Mouse (Mus musculus): ENCODE measurements around the gene Hist1h2bc. TPM values are rescaled to one million over a fixed set of nuclear protein-coding genes. Genes with fewer than 3 reads are reported as not detected.

Gene Hist1h2bc
- polyA plus RNA-seq, 1 experiment from 2014 or later = 28.7 TPM

DNA sequence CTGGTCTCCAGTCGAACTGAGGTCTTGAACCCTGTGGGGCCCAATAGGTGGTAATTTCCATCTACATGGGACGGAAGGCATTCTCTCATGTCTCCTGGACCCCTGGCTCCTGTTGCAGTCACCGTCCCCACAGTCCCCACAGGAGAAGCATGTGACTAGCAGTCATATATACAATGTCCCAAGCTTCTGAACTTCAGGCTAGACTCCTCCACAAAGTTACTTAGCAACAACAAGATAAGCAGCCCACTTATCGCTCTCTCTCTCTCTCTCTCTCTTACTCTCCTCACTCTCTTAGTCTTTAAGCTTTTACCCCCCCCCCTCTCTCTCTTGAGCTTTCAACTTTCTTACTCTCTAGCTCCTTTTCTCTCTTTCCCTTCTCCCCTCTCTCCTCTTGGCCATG, 40.2 kb downstream of the Hist1h2bc start:
- Histone ChIP-seq H3K4me3 (no peak overlapping the region), H3K9me3 (no peaks in the 10 kb centered on the region), H3K36me3 (no peaks in the 10 kb centered on the region), H3K27ac (replicated peaks) (no peak overlapping the region), H3K27me3 (no peaks in the 10 kb centered on the region), H3K9ac (replicated peaks) (no peak overlapping the region), H3K4me1 (no peaks in the 10 kb centered on the region), H3K4me2 (replicated peaks) (no peak overlapping the region)
- no peak for ATAC-seq (ENCODE audit: low FRiP score, low read depth)
- 92% methylated on average over 4 of the region's 4 CpGs for WGBS

- no CpG with 5 or more reads among the region's 1 CpGs for WGBS
- no peaks in the 10 kb centered on the region for H3K36me3 ChIP-seq
- ATAC-seq (ENCODE audit: low FRiP score, low read depth) = no peak
- H3K4me1 ChIP-seq = no peaks in the 10 kb centered on the region
- no peaks in the 10 kb centered on the region for H3K9me3 ChIP-seq
- H3K27ac ChIP-seq (replicated peaks) = no peak overlapping the region
- H3K4me3 ChIP-seq = no peak overlapping the region
- no peak overlapping the region for H3K4me2 ChIP-seq (replicated peaks)
- H3K9ac ChIP-seq (replicated peaks) = no peak overlapping the region
- H3K27me3 ChIP-seq = no peaks in the 10 kb centered on the region
These were observed 41.2 kb downstream of the Hist1h2bc start for GRCm38 (mm10) chr13:23725213-23725612.

- WGBS = 83% methylated on average over 18 of the region's 18 CpGs
- Histone ChIP-seq H3K9me3 (no peaks in the 10 kb centered on the region), H3K4me3 (no peak overlapping the region), H3K36me3 (no peaks in the 10 kb centered on the region), H3K27me3 (no peaks in the 10 kb centered on the region), H3K4me2 (replicated peaks) (no peak overlapping the region), H3K27ac (replicated peaks) (no peak overlapping the region), H3K9ac (replicated peaks) (no peak overlapping the region), H3K4me1 (no peaks in the 10 kb centered on the region)
- ATAC-seq (ENCODE audit: low FRiP score, low read depth) = no peak
These were observed 44.6 kb downstream of the Hist1h2bc start for GRCm38 (mm10) chr13:23728472-23729191.

DNA sequence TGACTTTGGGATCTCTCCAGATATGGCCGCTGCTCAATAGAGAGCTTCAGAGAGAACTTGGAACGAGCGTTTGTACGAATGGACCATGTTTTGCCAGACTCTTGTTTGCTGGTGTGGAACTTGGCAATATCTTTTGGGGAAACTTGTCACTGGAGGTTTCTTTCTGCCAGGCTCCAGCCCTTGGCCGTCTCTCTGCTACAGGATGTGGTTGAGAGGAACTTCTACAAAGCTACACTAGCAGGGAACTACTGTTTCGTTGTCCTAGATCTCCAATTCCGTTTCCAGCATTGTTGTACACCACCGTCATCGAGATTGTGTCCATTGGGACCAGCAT, 45.2 kb downstream of the Hist1h2bc start:
- no peak for ATAC-seq (ENCODE audit: low FRiP score, low read depth)
- H3K4me3 ChIP-seq = no peak overlapping the region
- H3K9ac ChIP-seq (replicated peaks) = no peak overlapping the region
- H3K27ac ChIP-seq (replicated peaks) = no peak overlapping the region
- H3K9me3 ChIP-seq = no peaks in the 10 kb centered on the region
- H3K36me3 ChIP-seq = no peaks in the 10 kb centered on the region
- no peaks in the 10 kb centered on the region for H3K27me3 ChIP-seq
- no peaks in the 10 kb centered on the region for H3K4me1 ChIP-seq
- no peak overlapping the region for H3K4me2 ChIP-seq (replicated peaks)
- 94% methylated on average over 9 of the region's 9 CpGs for WGBS

GRCm38 (mm10) chr13:23729706-23730105, 45.7 kb downstream of the Hist1h2bc start:
- no peaks in the 10 kb centered on the region for H3K36me3 ChIP-seq
- no peaks in the 10 kb centered on the region for H3K4me1 ChIP-seq
- no peak overlapping the region for H3K4me2 ChIP-seq (replicated peaks)
- WGBS = 92% methylated on average over 5 of the region's 5 CpGs
- no peaks in the 10 kb centered on the region for H3K27me3 ChIP-seq
- H3K4me3 ChIP-seq = no peak overlapping the region
- no peak overlapping the region for H3K27ac ChIP-seq (replicated peaks)
- H3K9me3 ChIP-seq = no peaks in the 10 kb centered on the region
- H3K9ac ChIP-seq (replicated peaks) = no peak overlapping the region
- ATAC-seq (ENCODE audit: low FRiP score, low read depth) = no peak

- H3K4me3 ChIP-seq = no peak overlapping the region
- no peak for ATAC-seq (ENCODE audit: low FRiP score, low read depth)
- H3K4me1 ChIP-seq = no peaks in the 10 kb centered on the region
- H3K27ac ChIP-seq (replicated peaks) = no peak overlapping the region
- no peaks in the 10 kb centered on the region for H3K9me3 ChIP-seq
- H3K4me2 ChIP-seq (replicated peaks) = no peak overlapping the region
- 71% methylated on average over 8 of the region's 8 CpGs for WGBS
- H3K27me3 ChIP-seq = no peaks in the 10 kb centered on the region
- H3K9ac ChIP-seq (replicated peaks) = no peak overlapping the region
- no peaks in the 10 kb centered on the region for H3K36me3 ChIP-seq
These were observed 46.5 kb downstream of the Hist1h2bc start for GRCm38 (mm10) chr13:23730479-23730878.

DNA sequence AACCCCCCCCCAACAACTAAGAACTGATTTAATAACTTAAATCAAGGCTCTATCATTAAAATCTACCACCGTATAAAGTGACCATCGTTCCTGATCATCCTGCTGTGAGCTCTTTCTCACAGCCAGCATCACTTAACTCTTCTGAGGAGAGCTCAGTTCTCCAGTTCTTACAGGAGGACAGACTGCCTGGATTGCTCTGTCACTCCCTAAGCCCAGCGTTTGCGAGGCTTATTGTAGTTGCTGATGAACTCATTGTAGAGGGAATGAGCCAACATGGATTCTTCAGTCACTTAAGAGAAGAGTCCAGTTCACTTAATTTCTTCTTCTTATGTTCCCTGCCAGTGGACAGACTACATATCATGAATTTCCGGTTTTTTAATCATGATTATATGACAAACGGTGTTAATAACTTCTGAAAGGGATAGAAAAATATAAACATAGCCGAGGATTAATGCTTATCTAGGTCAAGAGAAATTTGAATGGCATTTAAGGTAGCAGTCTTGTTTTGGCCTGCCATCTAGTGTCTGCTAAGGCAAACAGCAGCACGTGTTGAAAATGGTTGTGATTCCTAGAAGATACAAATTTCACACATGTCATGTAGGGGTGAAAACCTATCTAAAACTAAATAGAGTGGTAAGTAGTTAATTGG, 48.3 kb downstream of the Hist1h2bc start:
- WGBS = 24% methylated on average over 8 of the region's 8 CpGs
- no peaks in the 10 kb centered on the region for H3K4me1 ChIP-seq
- H3K27ac ChIP-seq (replicated peaks) = no peak overlapping the region
- no peak overlapping the region for H3K4me3 ChIP-seq
- H3K4me2 ChIP-seq (replicated peaks) = no peak overlapping the region
- no peaks in the 10 kb centered on the region for H3K9me3 ChIP-seq
- H3K27me3 ChIP-seq = no peaks in the 10 kb centered on the region
- no peaks in the 10 kb centered on the region for H3K36me3 ChIP-seq
- no peak for ATAC-seq (ENCODE audit: low FRiP score, low read depth)
- no peak overlapping the region for H3K9ac ChIP-seq (replicated peaks)

GRCm38 (mm10) chr13:23737091-23737490, 53.1 kb downstream of the Hist1h2bc start:
- 75% methylated on average over 5 of the region's 5 CpGs for WGBS
- Histone ChIP-seq H3K4me3 (no peak overlapping the region), H3K9me3 (no peaks in the 10 kb centered on the region), H3K36me3 (no peaks in the 10 kb centered on the region), H3K27ac (replicated peaks) (no peak overlapping the region), H3K27me3 (no peaks in the 10 kb centered on the region), H3K4me1 (peaks cover 24% of the 10 kb centered on the region), H3K4me2 (replicated peaks) (no peak overlapping the region), H3K9ac (replicated peaks) (no peak overlapping the region)
- ATAC-seq (ENCODE audit: low FRiP score, low read depth) = no peak

- no peaks in the 10 kb centered on the region for H3K27me3 ChIP-seq
- peak overlapping the region; percentile 95 for H3K4me2 ChIP-seq (replicated peaks)
- H3K9me3 ChIP-seq = no peaks in the 10 kb centered on the region
- H3K9ac ChIP-seq (replicated peaks) = peak overlapping the region; percentile 69
- ATAC-seq (ENCODE audit: low FRiP score, low read depth) = no peak
- H3K4me3 ChIP-seq = peak overlapping the region; percentile 55; the same call in 1 of the 2 replicates
- WGBS = 23% methylated on average over 4 of the region's 4 CpGs
- H3K27ac ChIP-seq (replicated peaks) = peak overlapping the region; percentile 95
- H3K4me1 ChIP-seq = peaks cover 24% of the 10 kb centered on the region
- H3K36me3 ChIP-seq = no peaks in the 10 kb centered on the region
These were observed 54.0 kb downstream of the Hist1h2bc start for GRCm38 (mm10) chr13:23738041-23738440.

DNA sequence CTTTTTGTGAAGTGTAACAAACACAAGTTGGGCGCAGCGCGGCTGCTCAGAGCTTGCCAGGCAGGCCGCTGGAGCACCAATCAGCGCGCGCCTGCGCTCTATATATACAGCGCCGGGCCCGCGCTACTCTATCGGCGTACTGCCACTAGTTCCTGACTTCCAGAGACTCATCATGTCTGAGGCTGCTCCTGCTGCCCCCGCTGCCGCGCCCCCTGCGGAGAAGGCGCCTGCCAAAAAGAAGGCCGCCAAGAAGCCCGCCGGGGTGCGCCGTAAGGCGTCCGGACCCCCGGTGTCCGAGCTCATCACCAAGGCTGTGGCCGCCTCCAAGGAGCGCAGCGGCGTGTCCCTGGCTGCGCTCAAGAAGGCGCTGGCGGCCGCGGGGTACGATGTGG, 54.7 kb downstream of the Hist1h2bc start, which contains the start of gene Hist1h1c:
Gene Hist1h1c (plus strand): TSS at position 132 of the 392 bp plus-strand sequence.
- Histone ChIP-seq H3K4me2 (replicated peaks) (peak within 1 kb of the TSS; percentile 95), H3K4me1 (peaks cover 24% of the 10 kb centered on the region), H3K9me3 (no peaks in the 10 kb centered on the region), H3K4me3 (peak within 1 kb of the TSS; percentile 55), H3K9ac (replicated peaks) (peak within 1 kb of the TSS; percentile 69), H3K27ac (replicated peaks) (peak within 1 kb of the TSS; percentile 95), H3K36me3 (no peaks in the 10 kb centered on the region), H3K27me3 (no peaks in the 10 kb centered on the region)
- WGBS = under 1% methylated on average over 37 of the region's 38 CpGs
- peak; percentile 96 for ATAC-seq (ENCODE audit: low FRiP score, low read depth)

- Histone ChIP-seq H3K36me3 (no peaks in the 10 kb centered on the region), H3K27me3 (no peaks in the 10 kb centered on the region), H3K4me3 (peak overlapping the region; percentile 55), H3K9ac (replicated peaks) (peak overlapping the region; percentile 69), H3K4me1 (peaks cover 25% of the 10 kb centered on the region), H3K4me2 (replicated peaks) (peak overlapping the region; percentile 95), H3K9me3 (no peaks in the 10 kb centered on the region), H3K27ac (replicated peaks) (peak overlapping the region; percentile 95)
- ATAC-seq (ENCODE audit: low FRiP score, low read depth) = peak; percentile 80
- under 1% methylated on average over 39 of the region's 39 CpGs for WGBS
These were observed 55.3 kb downstream of the Hist1h2bc start for GRCm38 (mm10) chr13:23739069-23739921.

DNA sequence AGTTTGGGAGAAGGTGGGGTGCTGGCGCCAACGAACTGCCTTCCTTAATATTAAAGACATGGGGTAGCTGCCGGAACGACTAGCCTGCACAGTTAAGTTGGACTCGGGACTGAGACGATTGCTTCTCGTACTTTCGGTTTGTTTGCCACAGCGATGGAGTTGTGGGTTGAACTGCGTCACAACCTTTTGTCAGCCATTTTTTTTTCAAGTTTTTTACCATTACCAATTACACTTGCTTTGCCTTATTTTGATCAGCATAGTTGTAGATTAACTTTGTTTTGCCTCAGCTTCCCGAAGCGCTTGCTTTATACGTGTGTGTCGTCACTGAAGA, 55.9 kb downstream of the Hist1h2bc start:
- H3K27ac ChIP-seq (replicated peaks) = peak overlapping the region; percentile 95
- WGBS = 2% methylated on average over 14 of the region's 14 CpGs
- H3K9ac ChIP-seq (replicated peaks) = peak overlapping the region; percentile 69
- H3K27me3 ChIP-seq = no peaks in the 10 kb centered on the region
- H3K4me1 ChIP-seq = peaks cover 28% of the 10 kb centered on the region
- no peak for ATAC-seq (ENCODE audit: low FRiP score, low read depth)
- no peaks in the 10 kb centered on the region for H3K9me3 ChIP-seq
- H3K36me3 ChIP-seq = no peaks in the 10 kb centered on the region
- peak overlapping the region; percentile 95 for H3K4me2 ChIP-seq (replicated peaks)
- H3K4me3 ChIP-seq = peak overlapping the region; percentile 55
